Mouse (Mus musculus) thymus, adult 2 months (tissue): ENCODE data around the gene 9230104L09Rik. TPM values are rescaled to one million over a fixed set of nuclear protein-coding genes. Genes with fewer than 3 reads are reported as not detected.
A peak's percentile ranks its signal among the peaks of the same experiment; 100 is the strongest.

Experiments used
- DNase-seq: peaks from one replicate; pipeline ENCODE4 v3.0.0; 2021
- H3K27ac ChIP-seq: fragments of 200-500 bp; 2 replicates; pipeline ENCODE4 v1.5.1; 2012; ENCODE audit warnings: low read length, control low read depth; ENCODE audit not compliant: control insufficient read depth, insufficient read depth
- H3K27me3 ChIP-seq: fragments of 200-500 bp; 2 replicates; pipeline ENCODE4 v1.6.1; 2012; ENCODE audit warnings: mild to moderate bottlenecking, low read length, moderate library complexity, mixed read lengths; ENCODE audit not compliant: control insufficient read depth, insufficient read depth
- H3K36me3 ChIP-seq: fragments of 200-500 bp; 2 replicates; pipeline ENCODE4 v1.6.1; 2012; ENCODE audit warnings: mild to moderate bottlenecking, low read length, moderate library complexity; ENCODE audit not compliant: control insufficient read depth, insufficient read depth
- H3K4me1 ChIP-seq: fragments of 200-500 bp; replicated peaks from 2 replicates; pipeline ENCODE4 v1.6.1; 2012; ENCODE audit warnings: low read length; ENCODE audit not compliant: control insufficient read depth, insufficient read depth
- H3K4me3 ChIP-seq: fragments of 200-500 bp; 2 replicates; pipeline ENCODE4 v1.5.1; 2012; ENCODE audit warnings: mild to moderate bottlenecking, low read length, control low read depth, moderate library complexity; ENCODE audit not compliant: control insufficient read depth, insufficient read depth
- CTCF ChIP-seq: fragments of 200-500 bp; IDR thresholded peaks from 2 replicates; pipeline ENCODE4 v1.5.1; 2012; ENCODE audit warnings: mild to moderate bottlenecking, control low read depth, low read length, moderate library complexity, borderline replicate concordance; ENCODE audit not compliant: control insufficient read depth, poor library complexity, insufficient read depth; ENCODE audit errors: extremely low read depth
- POLR2A ChIP-seq: fragments of 200-500 bp; IDR thresholded peaks from 2 replicates; pipeline ENCODE4 v1.6.1; 2012; ENCODE audit warnings: mild to moderate bottlenecking, low read length, control low read depth, moderate library complexity; ENCODE audit not compliant: control insufficient read depth, poor library complexity, insufficient read depth; ENCODE audit errors: extremely low read depth
- WGBS: fragments of 180-500 bp; shearing (Covaris S2); methylation state at CpG from one replicate; pipeline ENCODE4 v1.1.7; 2018; 5-methylcytosine and 5-hydroxymethylcytosine counted together
- polyA plus RNA-seq: library from polyadenylated mRNA; depleted of rRNA; stranded (reverse); fragments of >200 nt; gene quantifications from 2 replicates; pipeline ENCODE4 v1.2.3, GENCODE M21; 2012; rRNA removed

9230104L09Rik gene
- 0.30 TPM in 1 of 2 replicates, not detected in the other for polyA plus RNA-seq

GRCm38 (mm10) chr2:148864966-148865365, at the start of gene 9230104L09Rik:
Gene 9230104L09Rik (minus strand): TSS chr2:148865038.
- no peaks in the 10 kb centered on the region for H3K36me3 ChIP-seq
- H3K27ac ChIP-seq, result no peak within 1 kb of the TSS; the same call in 1 of the 2 replicates
- TF ChIP-seq POLR2A, result no peak
- no peak for TF ChIP-seq CTCF
- no peak within 1 kb of the TSS for H3K4me3 ChIP-seq
- DNase-seq, result no peak
- no peaks in the 10 kb centered on the region for H3K4me1 ChIP-seq
- 90% methylated on average over 2 of the region's 2 CpGs for WGBS
- no peaks in the 10 kb centered on the region for H3K27me3 ChIP-seq

- Histone ChIP-seq H3K36me3 (no peaks in the 10 kb centered on the region), H3K27ac (no peak overlapping the region), H3K27me3 (no peaks in the 10 kb centered on the region), H3K4me3 (no peak overlapping the region; the same call in 1 of the 2 replicates), H3K4me1 (no peaks in the 10 kb centered on the region)
- TF ChIP-seq POLR2A, result no peak
- peak; percentile 91 for TF ChIP-seq CTCF
- WGBS, result 9% methylated on average over 5 of the region's 5 CpGs
- peak; percentile 38 for DNase-seq
These were observed 37.4 kb upstream of the 9230104L09Rik start for GRCm38 (mm10) chr2:148902286-148902685.

GRCm38 (mm10) chr2:148900305-148900704, 35.5 kb upstream of the 9230104L09Rik start:
- DNase-seq, result no peak
- Histone ChIP-seq H3K27ac (no peak overlapping the region), H3K4me1 (no peaks in the 10 kb centered on the region), H3K36me3 (no peaks in the 10 kb centered on the region), H3K27me3 (no peaks in the 10 kb centered on the region), H3K4me3 (no peak overlapping the region)
- TF ChIP-seq CTCF (no peak), POLR2A (no peak)
- WGBS, result 69% methylated on average over 4 of the region's 4 CpGs

DNA sequence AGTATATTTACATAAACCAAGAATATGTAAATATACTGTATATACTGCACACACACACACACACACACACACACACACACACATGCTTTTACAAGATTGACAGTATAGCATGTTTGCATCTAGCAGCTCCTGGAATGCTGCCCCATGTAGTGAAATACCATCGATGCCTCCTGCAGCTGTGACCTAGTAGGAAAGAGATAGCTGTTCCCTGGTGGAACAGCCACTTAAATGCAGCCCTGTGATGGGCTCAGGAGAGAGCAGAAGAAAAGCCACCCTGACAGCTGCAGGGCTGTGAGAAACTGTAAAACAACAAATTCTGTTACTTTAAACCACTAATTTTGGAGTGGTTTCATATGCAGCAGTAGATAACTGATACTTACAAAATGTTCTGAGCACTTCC, 31.4 kb upstream of the 9230104L09Rik start:
- no peaks in the 10 kb centered on the region for H3K4me1 ChIP-seq
- 87% methylated on average over 1 of the region's 1 CpGs for WGBS
- H3K36me3 ChIP-seq, result no peaks in the 10 kb centered on the region
- H3K27me3 ChIP-seq, result no peaks in the 10 kb centered on the region
- no peak overlapping the region for H3K27ac ChIP-seq
- no peak for TF ChIP-seq CTCF
- no peak for TF ChIP-seq POLR2A
- H3K4me3 ChIP-seq, result no peak overlapping the region
- DNase-seq, result no peak

DNA sequence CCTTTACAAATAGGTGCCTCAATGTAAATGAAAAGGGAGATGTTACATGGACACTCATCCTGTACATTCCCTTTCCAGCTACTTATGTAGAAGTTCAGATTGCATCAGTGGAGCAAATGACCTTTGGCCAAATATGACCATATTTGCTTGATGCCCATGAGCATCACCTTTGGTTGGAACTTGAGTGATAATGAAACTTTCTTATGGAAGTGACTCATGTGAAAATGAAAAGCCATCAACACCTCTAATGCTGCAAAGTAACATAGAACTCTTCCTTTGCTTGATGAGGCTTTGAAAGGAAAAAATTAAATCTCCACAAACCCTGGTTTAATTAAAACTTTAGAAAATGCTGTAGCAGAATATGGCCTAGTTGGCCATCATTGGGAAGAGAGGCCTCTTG, 28.3 kb upstream of the 9230104L09Rik start:
- H3K27ac ChIP-seq, result no peak overlapping the region
- no peaks in the 10 kb centered on the region for H3K36me3 ChIP-seq
- no peaks in the 10 kb centered on the region for H3K4me1 ChIP-seq
- no peak for TF ChIP-seq POLR2A
- TF ChIP-seq CTCF, result no peak
- no peaks in the 10 kb centered on the region for H3K27me3 ChIP-seq
- no peak for DNase-seq
- H3K4me3 ChIP-seq, result no peak overlapping the region

- Histone ChIP-seq H3K4me3 (no peak overlapping the region), H3K4me1 (no peaks in the 10 kb centered on the region), H3K36me3 (no peaks in the 10 kb centered on the region), H3K27ac (no peak overlapping the region), H3K27me3 (no peaks in the 10 kb centered on the region)
- no peak for TF ChIP-seq POLR2A
- TF ChIP-seq CTCF, result no peak
- WGBS, result 92% methylated on average over 5 of the region's 5 CpGs
- no peak for DNase-seq
These were observed 25.4 kb upstream of the 9230104L09Rik start for GRCm38 (mm10) chr2:148890021-148890851.
